11 mouse cellular contexts compared by ENCODE assay signal in the genomic region with DNA sequence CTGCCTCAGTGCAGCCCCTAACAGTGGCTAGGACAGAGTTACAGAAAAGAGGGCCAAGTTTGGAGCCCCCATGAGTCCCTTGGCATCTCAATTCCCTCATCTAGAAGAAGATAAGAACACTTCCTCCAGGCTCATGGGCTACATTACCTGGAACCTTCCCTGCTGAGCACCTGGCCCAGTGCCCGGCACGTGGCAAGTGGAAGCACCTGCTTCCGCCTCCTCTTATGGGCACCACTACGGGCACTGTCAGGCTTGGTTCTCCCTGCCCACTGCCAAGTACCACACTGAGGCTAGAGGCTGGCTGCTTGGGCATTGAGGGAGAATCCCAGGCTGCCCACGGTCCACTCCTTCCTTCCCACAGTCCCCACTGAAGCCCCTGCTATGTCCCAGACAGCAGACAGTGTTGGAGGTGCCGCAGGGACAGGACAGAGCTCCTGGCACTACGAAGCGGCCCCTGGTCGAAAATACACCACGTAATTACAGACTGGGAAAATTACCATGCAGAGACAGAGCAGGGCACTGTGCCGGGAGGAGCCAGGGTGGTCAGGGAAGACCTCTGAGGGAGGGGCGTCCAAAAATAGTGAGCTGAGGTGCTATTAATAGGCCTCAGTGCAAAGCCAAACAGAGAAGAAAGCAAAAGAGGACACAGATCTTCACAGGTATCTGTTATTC.
A peak's percentile ranks its signal among the peaks of the same experiment; 100 is the strongest.
DNase-seq lines count a peak whose midpoint lies in the region; ATAC-seq lines count a peak whose summit lies in the region.
"Had no signal": no experiment of that assay in that cellular context is flagged by ENCODE, and none has a peak within 500 bp of the region (broad histone marks: within the 10 kb centered on the region; RNA-seq: fewer than 3 reads in every experiment).

No protein-coding gene starts in this region.

- no peak overlapping the region for H3K4me3 ChIP-seq in heart, embryonic 13.5 days
- H3K4me3 ChIP-seq in embryonic facial prominence, embryonic 13.5 days, result no peak overlapping the region
- no peak overlapping the region for H3K4me3 ChIP-seq in lung, embryonic 15.5 days
- H3K4me3 ChIP-seq: erythroblast, embryonic 14.5 days; hindbrain, embryonic 15.5 days; left cerebral cortex, adult 2 months had no signal

- 49% methylated on average over 12 of the region's 12 CpGs for WGBS in heart, embryonic 13.5 days
- 64% methylated on average over 12 of the region's 12 CpGs for WGBS in embryonic facial prominence, embryonic 13.5 days
- 78% methylated on average over 12 of the region's 12 CpGs for WGBS in lung, embryonic 15.5 days

- peak; percentile 16; the same call in 1 of the 2 replicates for ATAC-seq in heart, embryonic 13.5 days (ENCODE audit: extremely low read depth, insufficient number of reproducible peaks, low FRiP score, low TSS enrichment)
- ATAC-seq in embryonic facial prominence, embryonic 13.5 days (ENCODE audit: insufficient number of reproducible peaks, insufficient read depth, low FRiP score, low TSS enrichment, low read depth), result no peak
- no peak for ATAC-seq in lung, embryonic 15.5 days (ENCODE audit: borderline replicate concordance, extremely low read depth, low FRiP score, low TSS enrichment)

- H3K4me1 ChIP-seq in heart, embryonic 13.5 days, result peaks cover 68% of the 10 kb centered on the region
- H3K4me1 ChIP-seq in embryonic facial prominence, embryonic 13.5 days, result peaks cover 31% of the 10 kb centered on the region
- H3K4me1 ChIP-seq in lung, embryonic 15.5 days, result peaks cover 29% of the 10 kb centered on the region

- H3K27me3 ChIP-seq in heart, embryonic 13.5 days (replicated peaks), result no peaks in the 10 kb centered on the region
- H3K27me3 ChIP-seq in embryonic facial prominence, embryonic 13.5 days, result no peaks in the 10 kb centered on the region
- H3K27me3 ChIP-seq in lung, embryonic 15.5 days, result no peaks in the 10 kb centered on the region
- H3K27me3 ChIP-seq: hindbrain, embryonic 15.5 days had no signal

- peak overlapping the region; percentile 70 for H3K9ac ChIP-seq in heart, embryonic 13.5 days
- H3K9ac ChIP-seq in embryonic facial prominence, embryonic 13.5 days, result no peak overlapping the region
- no peak overlapping the region for H3K9ac ChIP-seq in lung, embryonic 15.5 days
- H3K9ac ChIP-seq: hindbrain, embryonic 15.5 days had no signal

- no peaks in the 10 kb centered on the region for H3K9me3 ChIP-seq in heart, embryonic 13.5 days
- peaks cover 4% of the 10 kb centered on the region; the same call in 1 of the 2 replicates for H3K9me3 ChIP-seq in embryonic facial prominence, embryonic 13.5 days
- no peaks in the 10 kb centered on the region for H3K9me3 ChIP-seq in lung, embryonic 15.5 days
- H3K9me3 ChIP-seq: hindbrain, embryonic 15.5 days had no signal

- peak overlapping the region; percentile 92 for H3K27ac ChIP-seq in heart, embryonic 13.5 days (replicated peaks)
- H3K27ac ChIP-seq in embryonic facial prominence, embryonic 13.5 days, result peak overlapping the region; percentile 78; the same call in 1 of the 2 replicates
- H3K27ac ChIP-seq in lung, embryonic 15.5 days, result peak overlapping the region; percentile 89
- H3K27ac ChIP-seq: left cerebral cortex, adult 2 months had no signal

- peak overlapping the region; percentile 45 for H3K4me2 ChIP-seq in heart, embryonic 13.5 days
- H3K4me2 ChIP-seq in embryonic facial prominence, embryonic 13.5 days, result no peak overlapping the region
- H3K4me2 ChIP-seq in lung, embryonic 15.5 days, result no peak overlapping the region
- H3K4me2 ChIP-seq: hindbrain, embryonic 15.5 days had no signal

- DNase-seq in heart, adult 18-20 months, result no peak
- peak; percentile 44 for DNase-seq in cerebellum, adult 11-12 months
- DNase-seq in right cerebral cortex, postnatal 25 days, result no peak
- DNase-seq in right cerebral cortex, adult 2 months (ENCODE audit: low spot score in 2 of 2), result no peak
- DNase-seq in T-cell, adult 2 months (ENCODE audit: low spot score), result no peak

- peaks cover 11% of the 10 kb centered on the region for H3K36me3 ChIP-seq in heart, embryonic 13.5 days
- H3K36me3 ChIP-seq in embryonic facial prominence, embryonic 13.5 days, result no peaks in the 10 kb centered on the region
- H3K36me3 ChIP-seq in lung, embryonic 15.5 days, result no peaks in the 10 kb centered on the region
- H3K36me3 ChIP-seq: hindbrain, embryonic 15.5 days had no signal
